Mouse (Mus musculus) liver, adult 2 months (tissue): ENCODE results near the gene Cyp2u1. TPM values are rescaled to one million over a fixed set of nuclear protein-coding genes. Genes with fewer than 3 reads are reported as not detected.

Experiments
- DNase-seq: peaks from one replicate; pipeline ENCODE4 v3.0.0-alpha.2; 2011; ENCODE audit warnings: low read depth, low spot score; ENCODE audit errors: extremely low read depth
- H3K27ac ChIP-seq: fragments of 200-500 bp; replicated peaks from 2 replicates; pipeline ENCODE4 v1.5.1; 2012; ENCODE audit warnings: low read depth, mild to moderate bottlenecking, control low read depth, inconsistent platforms, low read length; ENCODE audit not compliant: insufficient read depth
- H3K27me3 ChIP-seq: fragments of 200-500 bp; 2 replicates; pipeline ENCODE4 v1.6.1; 2012; ENCODE audit warnings: mild to moderate bottlenecking, moderate library complexity, low read length, inconsistent platforms; ENCODE audit not compliant: control insufficient read depth, insufficient read depth
- H3K36me3 ChIP-seq: fragments of 200-500 bp; 2 replicates; pipeline ENCODE4 v1.6.1; 2012; ENCODE audit warnings: low read length, inconsistent platforms; ENCODE audit not compliant: control insufficient read depth, insufficient read depth
- H3K4me1 ChIP-seq: fragments of 200-500 bp; 2 replicates; pipeline ENCODE4 v1.6.1; 2011; ENCODE audit warnings: low read length; ENCODE audit not compliant: control insufficient read depth, insufficient read depth
- H3K4me3 ChIP-seq: fragments of 200-500 bp; 2 replicates; pipeline ENCODE4 v1.5.1; 2011; ENCODE audit warnings: low read depth, mild to moderate bottlenecking, control low read depth, low read length, moderate library complexity; ENCODE audit not compliant: insufficient read depth
- H3K79me2 ChIP-seq: fragments of 200-500 bp; 2 replicates; pipeline ENCODE4 v1.6.1; 2012; ENCODE audit warnings: inconsistent platforms, mild to moderate bottlenecking, low read length, moderate library complexity; ENCODE audit not compliant: control insufficient read depth, insufficient read depth
- H3K9ac ChIP-seq: fragments of 200-500 bp; 2 replicates; pipeline ENCODE4 v1.6.1; 2012; ENCODE audit warnings: low read depth, mild to moderate bottlenecking, control low read depth, inconsistent platforms, low read length
- CTCF ChIP-seq: fragments of 200-500 bp; IDR thresholded peaks from 2 replicates; pipeline ENCODE4 v1.5.1; 2011; ENCODE audit warnings: low read depth, low read length, control low read depth
- POLR2A ChIP-seq: fragments of 200-500 bp; IDR thresholded peaks from 2 replicates; pipeline ENCODE4 v1.6.1; 2011; ENCODE audit warnings: low read length, control low read depth; ENCODE audit not compliant: insufficient read depth; ENCODE audit errors: extremely low read depth
- WGBS: fragments of 180-500 bp; shearing (Covaris S2); methylation state at CpG from one replicate; pipeline ENCODE4 v1.1.7; 2018; 5-methylcytosine and 5-hydroxymethylcytosine counted together
- polyA plus RNA-seq: library from polyadenylated mRNA; depleted of rRNA; stranded (reverse); fragments of >200 nt; gene quantifications from 2 replicates; pipeline ENCODE4 v1.2.3, GENCODE M21; 2012
- total RNA-seq: library from RNA; depleted of rRNA; stranded (reverse); fragments of >200 nt; gene quantifications from 2 replicates; pipeline ENCODE4 v1.2.3, GENCODE M21; 2014

Cyp2u1 gene
- total and polyA plus RNA-seq, 2 experiments: 6.0 to 21.0 TPM

GRCm38 (mm10) chr3:131292959-131293358, 10.1 kb downstream of the Cyp2u1 start:
- H3K27ac ChIP-seq: no peak overlapping the region
- no peak overlapping the region for H3K4me3 ChIP-seq
- no peaks in the 10 kb centered on the region for H3K27me3 ChIP-seq
- peaks cover 3% of the 10 kb centered on the region; the same call in 1 of the 2 replicates for H3K4me1 ChIP-seq
- no peak overlapping the region for H3K9ac ChIP-seq
- H3K36me3 ChIP-seq: peaks cover 21% of the 10 kb centered on the region; the same call in 1 of the 2 replicates
- no peak for DNase-seq
- H3K79me2 ChIP-seq: no peaks in the 10 kb centered on the region
- TF ChIP-seq POLR2A (no peak), CTCF (no peak)
- 66% methylated on average over 3 of the region's 3 CpGs for WGBS

- Histone ChIP-seq H3K4me1 (peaks cover 3% of the 10 kb centered on the region; the same call in 1 of the 2 replicates), H3K36me3 (peaks cover 18% of the 10 kb centered on the region; the same call in 1 of the 2 replicates), H3K4me3 (no peak overlapping the region), H3K27ac (no peak overlapping the region), H3K9ac (no peak overlapping the region), H3K27me3 (no peaks in the 10 kb centered on the region), H3K79me2 (no peaks in the 10 kb centered on the region)
- 91% methylated on average over 2 of the region's 2 CpGs for WGBS
- no peak for TF ChIP-seq CTCF
- TF ChIP-seq POLR2A: no peak
- DNase-seq: no peak
Measured at GRCm38 (mm10) chr3:131292349-131292748, 10.7 kb downstream of the Cyp2u1 start.

- Histone ChIP-seq H3K79me2 (no peaks in the 10 kb centered on the region), H3K36me3 (peaks cover 15% of the 10 kb centered on the region; the same call in 1 of the 2 replicates), H3K9ac (no peak overlapping the region), H3K27ac (no peak overlapping the region), H3K4me3 (no peak overlapping the region), H3K4me1 (peaks cover 3% of the 10 kb centered on the region; the same call in 1 of the 2 replicates), H3K27me3 (no peaks in the 10 kb centered on the region)
- 83% methylated on average over 4 of the region's 4 CpGs for WGBS
- DNase-seq: no peak
- TF ChIP-seq CTCF (no peak), POLR2A (no peak)
Measured at GRCm38 (mm10) chr3:131291890-131292289, 11.1 kb downstream of the Cyp2u1 start.

GRCm38 (mm10) chr3:131274151-131274550, 28.9 kb downstream of the Cyp2u1 start:
- DNase-seq: peak; percentile 46
- H3K4me3 ChIP-seq: no peak overlapping the region
- TF ChIP-seq CTCF (no peak), POLR2A (no peak)
- no peaks in the 10 kb centered on the region for H3K27me3 ChIP-seq
- peaks cover 5% of the 10 kb centered on the region; the same call in 1 of the 2 replicates for H3K79me2 ChIP-seq
- no peak overlapping the region for H3K9ac ChIP-seq
- H3K4me1 ChIP-seq: peaks cover 9% of the 10 kb centered on the region
- H3K36me3 ChIP-seq: no peaks in the 10 kb centered on the region
- WGBS: 64% methylated on average over 4 of the region's 4 CpGs
- no peak overlapping the region for H3K27ac ChIP-seq

GRCm38 (mm10) chr3:131272374-131273100, 30.5 kb downstream of the Cyp2u1 start:
- H3K4me1 ChIP-seq: peaks cover 19% of the 10 kb centered on the region
- WGBS: 9% methylated on average over 10 of the region's 10 CpGs
- peak; percentile 74 for DNase-seq
- H3K27me3 ChIP-seq: no peaks in the 10 kb centered on the region
- H3K79me2 ChIP-seq: peaks cover 14% of the 10 kb centered on the region
- TF ChIP-seq POLR2A (no peak), CTCF (no peak)
- H3K9ac ChIP-seq: peak overlapping the region; percentile 69
- peak overlapping the region; percentile 81 for H3K27ac ChIP-seq
- peak overlapping the region; percentile 88 for H3K4me3 ChIP-seq
- peaks cover 3% of the 10 kb centered on the region; the same call in 1 of the 2 replicates for H3K36me3 ChIP-seq
